Mouse (Mus musculus) liver, postnatal 0 days (tissue): ENCODE results near the gene Tomm34.

Experiments
- CTCF ChIP-seq: sonication (generic); IDR thresholded peaks from 2 replicates; pipeline ENCODE4 v1.5.1; 2016; ENCODE audit warnings: antibody characterized with exemption, low read depth
- EP300 ChIP-seq: IDR thresholded peaks from 2 replicates; pipeline ENCODE4 v1.6.1; 2016; ENCODE audit warnings: antibody characterized with exemption, low read depth, mild to moderate bottlenecking

DNA sequence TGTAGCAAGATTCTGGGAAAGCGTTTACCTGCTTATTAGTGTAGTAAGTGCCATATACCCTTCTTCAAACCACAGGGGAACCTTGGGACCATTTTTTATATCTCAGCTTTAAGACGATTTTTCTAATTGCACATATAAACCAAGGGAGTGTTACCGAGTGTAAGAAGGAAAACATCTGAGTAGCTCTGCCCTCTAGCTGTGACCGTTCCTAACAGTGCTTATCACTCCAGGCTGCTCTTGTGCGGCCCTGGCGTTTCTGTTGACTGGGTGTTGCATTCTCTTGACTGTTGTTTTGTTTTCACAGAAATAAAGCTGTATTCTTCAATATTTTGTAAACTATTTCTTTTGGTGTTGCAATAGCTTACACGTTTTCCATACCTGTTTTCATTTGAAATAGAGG is 23.2 kb upstream of the Tomm34 start:
- TF ChIP-seq CTCF (0 out of 2 replicates have a peak, but pooled peaks have one; percentile 24), EP300 (no peak)
